Mouse (Mus musculus) frontal cortex, postnatal 36 days (tissue): Measurements from ENCODE around the gene BC055324.
"Not testable (repeated sequence)": the region's sequence is repeated elsewhere in the genome, so short reads cannot be mapped to it uniquely, and the experiment has no call there.

ENCODE experiments used
- DNase-seq, 2 experiments: peaks; one replicate each; pipeline ENCODE4 v3.0.0; 2022; ENCODE audit warnings: low spot score in 2 of 2

BC055324 gene

DNA sequence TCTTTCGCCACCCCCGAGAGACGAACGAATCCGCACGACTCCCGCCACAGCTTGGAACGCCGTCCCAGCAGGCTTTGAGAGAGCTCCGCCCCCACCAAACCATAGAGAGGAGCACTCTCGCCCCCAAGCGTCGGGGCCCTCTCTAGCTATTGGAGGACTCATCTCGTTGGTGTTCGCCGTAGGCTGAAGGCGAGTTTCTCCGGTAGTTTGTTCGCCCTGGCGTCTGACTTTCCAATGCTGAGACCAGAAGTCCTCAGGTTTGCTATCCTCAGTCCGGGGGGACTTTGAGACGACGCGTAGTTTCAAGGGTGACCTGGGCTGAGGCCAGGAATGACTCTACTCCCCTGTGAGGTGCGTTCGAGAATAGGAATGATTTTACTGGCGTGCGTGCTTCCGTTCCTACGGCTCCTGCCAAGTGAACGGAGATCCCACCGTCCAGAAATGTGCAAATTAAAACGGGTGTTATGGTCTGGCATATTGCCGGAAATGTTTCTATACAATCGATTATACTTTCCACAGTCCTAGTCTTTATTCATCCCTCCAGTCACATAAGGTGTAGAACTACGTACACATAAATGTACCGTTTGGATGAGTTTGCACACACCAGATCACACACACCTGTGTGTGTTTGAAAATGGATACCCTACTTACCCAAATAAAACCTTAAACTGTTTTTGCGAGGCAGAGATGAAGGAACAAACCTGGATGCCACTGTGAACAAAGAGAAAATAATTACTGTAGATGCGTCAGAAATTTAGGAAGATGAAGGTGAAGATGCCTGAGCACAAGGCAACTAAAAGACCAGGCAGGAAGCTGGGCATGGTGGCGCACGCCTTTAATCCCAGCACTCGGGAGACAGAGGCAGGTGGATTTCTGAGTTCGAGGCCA is at the start of gene BC055324, which contains the start of gene Mettl18:
Gene BC055324, minus strand, starts transcription at position 76 of the 888 bp plus-strand sequence.
Gene Mettl18, plus strand, starts transcription at position 169 of the 888 bp plus-strand sequence.
- DNase-seq, result peak; percentile 91 to 92

DNA sequence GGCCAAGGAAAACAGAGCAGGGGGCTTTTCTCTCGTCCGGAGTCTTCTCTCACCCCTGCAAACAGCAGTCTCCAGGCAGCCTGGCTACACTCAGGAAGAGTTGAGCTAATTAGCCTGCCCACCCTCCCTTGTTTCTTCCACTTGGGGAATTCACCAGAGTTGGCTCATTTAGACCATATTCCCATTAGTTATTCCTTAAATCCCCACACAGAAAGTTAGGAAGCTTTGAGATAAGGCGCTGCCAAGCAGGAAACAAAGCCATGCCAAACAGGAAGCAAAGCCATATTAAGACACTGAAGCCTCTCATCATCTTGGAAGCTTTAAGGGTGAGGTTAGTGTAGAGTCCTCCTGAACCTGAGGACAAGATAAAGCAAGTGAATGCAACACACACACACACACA is 49.0 kb upstream of the BC055324 start:
- DNase-seq, result no peak

DNA sequence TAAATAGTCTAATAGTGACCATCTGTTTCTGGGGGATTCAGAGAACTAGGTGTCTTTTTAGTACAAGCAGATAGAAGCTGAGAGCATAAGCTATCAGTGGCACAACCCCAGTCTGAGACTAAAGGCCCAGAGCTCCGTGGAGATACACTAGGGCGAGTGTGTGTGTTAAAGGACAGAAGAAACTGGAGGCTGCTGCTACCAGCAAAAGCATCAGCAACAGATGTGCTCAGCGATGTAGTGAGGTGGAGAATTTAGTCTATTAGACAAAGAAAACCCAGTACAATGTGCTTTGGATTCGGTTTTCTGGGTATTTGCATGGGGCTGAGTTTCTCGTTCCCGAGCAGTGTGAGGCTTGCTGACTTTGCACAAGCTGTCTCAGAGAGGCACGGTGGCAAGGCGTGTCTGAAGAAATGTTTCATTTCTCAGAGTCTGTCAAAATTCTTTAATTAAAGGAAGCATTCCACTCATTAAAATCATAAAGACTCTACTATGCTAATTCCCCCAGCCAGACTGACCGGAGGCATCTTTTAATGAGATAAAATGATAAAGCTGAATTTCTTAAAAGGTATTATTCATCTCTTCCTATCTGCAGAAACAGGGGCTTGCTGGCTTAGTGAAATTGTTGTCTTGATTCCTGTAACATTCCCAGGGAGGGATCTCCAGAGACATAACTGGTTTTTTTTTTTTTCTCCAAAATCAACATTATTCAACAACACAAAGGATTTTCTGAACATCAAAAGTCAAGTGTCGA is 46.0 kb upstream of the BC055324 start:
- DNase-seq, result no peak

DNA sequence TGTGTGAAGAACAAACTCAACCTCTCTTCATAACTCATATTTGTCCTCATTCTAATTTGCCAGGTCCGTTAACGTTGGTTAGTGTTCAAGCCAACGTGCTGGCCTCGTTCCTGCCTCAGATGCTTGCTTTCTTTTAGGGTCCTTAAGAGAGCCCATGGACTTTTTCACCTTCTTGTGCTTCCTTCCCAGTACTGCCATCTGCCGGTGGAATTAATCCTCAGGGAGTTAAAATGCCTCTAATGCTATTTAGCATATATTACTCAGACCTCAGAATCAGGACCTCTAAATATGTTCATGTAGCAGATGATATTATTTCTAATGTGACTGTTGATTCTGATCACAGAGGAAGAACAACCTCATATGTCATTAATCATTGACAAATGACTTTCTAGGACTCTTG is 32.8 kb upstream of the BC055324 start:
- DNase-seq, result peak in 1 of 2 experiments; percentile 3

DNA sequence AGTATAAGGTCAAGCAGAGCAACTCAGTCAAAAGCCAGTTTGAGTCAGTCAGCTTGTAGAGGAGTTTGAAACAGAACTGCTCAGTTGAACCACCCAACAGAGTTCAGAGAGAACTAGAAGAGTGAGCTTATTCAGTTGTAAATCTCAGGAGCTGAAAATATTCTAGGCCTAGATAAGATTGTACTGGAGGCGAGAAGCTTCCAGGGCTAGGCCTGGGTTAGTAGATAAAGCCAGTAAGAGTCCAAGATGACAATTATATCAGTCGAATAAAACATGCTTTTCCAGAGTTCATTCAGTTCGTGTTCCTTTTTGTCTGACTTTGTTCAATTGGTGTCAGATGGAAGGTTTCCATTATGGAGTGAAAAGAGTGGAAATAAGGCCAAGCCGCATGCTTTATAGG is 31.1 kb upstream of the BC055324 start:
- DNase-seq, result no peak

DNA sequence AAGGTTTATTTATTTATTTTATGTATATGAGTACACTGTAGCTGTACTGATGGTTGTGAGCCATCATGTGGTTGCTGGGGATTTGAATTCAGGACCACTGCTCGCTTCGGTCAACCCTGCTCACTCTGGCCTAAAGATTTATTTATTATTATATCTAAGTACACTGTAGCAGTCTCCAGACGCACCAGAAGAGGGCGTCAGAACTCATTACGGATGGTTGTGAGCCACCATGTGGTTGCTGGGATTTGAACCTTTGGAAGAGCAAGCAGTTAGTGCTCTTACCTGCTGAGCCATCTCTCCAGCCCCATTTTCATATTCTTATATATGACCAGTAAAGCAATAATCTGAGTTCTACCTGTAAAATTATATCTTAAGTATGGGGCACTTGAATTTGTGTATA is 27.5 kb upstream of the BC055324 start:
- DNase-seq, result not testable (repeated sequence)

DNA sequence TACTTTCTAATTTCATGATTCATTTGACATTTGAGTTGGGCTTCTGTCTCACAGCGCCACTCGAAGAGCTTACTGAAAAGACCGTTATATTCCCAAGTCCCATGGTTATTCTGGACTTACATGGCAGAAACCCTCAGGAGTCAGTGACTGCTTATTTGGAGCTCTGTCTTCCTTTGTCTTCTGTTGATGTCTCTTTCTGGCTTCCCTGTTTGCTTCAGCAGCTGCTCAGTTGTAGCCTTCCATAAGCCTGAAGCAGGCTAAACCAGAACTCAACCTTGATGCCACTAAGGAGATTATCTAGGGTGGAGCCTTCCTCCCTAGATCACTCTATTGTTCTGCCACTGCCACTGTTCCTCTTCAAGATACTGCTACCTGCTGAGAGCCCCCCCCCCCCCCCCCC is 26.1 kb upstream of the BC055324 start:
- not testable (repeated sequence) for DNase-seq

DNA sequence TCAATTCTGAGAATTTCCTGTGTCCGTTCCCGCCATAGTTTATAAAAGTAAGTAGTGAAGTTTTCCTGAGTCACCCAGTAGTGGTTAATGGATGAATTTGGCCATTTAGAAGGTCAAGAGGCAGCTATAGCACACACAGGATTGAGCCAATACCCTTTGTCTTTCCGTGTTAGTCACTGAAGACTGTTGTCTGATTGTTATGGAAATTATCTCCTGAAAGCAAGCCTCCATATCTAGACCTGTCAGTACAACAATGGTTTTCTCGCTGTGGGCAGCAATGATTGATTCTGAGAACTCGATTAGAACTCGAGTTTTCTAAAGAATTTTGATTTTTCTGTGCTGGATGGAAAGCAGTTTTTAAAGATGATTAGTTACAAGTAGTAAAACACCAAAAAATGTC is 25.2 kb upstream of the BC055324 start:
- DNase-seq, result no peak

DNA sequence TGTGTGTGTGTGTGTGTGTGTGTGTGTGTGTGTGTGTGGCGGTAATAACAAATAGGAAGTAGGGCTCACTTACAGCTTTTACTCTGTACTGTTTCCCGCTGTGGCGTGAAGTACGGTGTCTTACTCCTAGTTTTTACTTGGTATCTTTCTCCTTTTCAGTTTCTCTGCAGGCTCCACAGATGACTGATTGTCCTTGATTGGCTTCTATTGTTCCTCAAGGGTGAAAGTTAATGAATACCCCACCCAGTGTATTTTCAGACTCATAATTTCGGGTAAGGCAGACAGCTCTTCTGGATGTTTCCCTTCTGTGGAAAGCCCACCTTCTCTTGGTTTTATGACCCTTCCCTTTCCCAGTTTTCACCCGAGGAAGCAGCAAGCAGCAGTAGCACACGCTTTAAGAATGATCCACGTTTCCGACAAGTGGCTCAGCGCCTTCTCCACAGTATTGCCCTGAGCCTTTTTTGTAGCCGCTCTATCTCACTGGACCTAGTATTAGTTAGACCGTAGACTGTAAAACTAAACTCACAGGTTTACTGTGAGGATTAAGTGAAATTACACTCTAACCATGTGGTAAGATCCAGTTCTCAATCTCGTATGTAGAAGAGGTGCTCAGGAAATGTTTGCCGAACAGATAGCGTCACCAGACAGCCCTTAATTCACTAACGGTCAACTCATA is 23.8 kb upstream of the BC055324 start:
- DNase-seq, result no peak

DNA sequence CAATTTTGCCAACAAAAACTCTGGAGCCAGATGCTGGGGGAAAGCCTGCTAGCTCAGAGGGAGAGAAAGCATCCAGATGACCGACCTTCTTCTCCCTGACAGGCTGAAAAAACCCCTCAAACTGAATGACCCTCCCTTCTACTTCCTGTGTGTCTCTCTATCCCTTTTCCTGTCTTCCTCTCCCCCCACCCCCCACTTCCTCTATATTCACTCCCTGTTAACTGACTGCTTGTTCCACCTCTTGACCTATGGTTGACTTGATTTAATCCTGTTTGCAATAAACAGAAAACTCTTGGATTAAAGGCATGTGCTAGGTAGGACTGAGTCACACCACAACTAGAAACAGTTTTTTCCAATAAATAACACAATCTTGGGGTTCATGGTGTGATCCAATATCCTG is 20.0 kb upstream of the BC055324 start:
- no peak for DNase-seq

DNA sequence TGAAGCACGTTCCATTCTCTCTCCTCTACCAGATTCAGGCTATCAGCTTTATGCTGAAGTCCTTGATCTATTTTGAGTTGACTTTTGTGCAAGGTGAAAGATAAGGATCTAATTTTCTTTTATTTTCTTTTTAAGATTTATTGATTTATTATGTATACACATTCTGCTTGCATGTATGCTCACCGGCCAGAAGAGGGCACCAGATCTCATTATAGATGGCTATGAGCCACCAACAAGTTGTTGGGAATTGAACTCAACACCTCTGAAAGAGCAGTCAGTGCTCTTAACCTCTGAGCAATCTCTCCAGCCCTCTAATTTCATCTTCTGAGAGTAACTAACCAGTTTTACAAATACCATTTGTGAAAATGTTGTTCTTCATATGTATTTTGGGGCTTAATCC is 14.6 kb upstream of the BC055324 start:
- DNase-seq, result peak in 1 of 2 experiments; percentile 1

DNA sequence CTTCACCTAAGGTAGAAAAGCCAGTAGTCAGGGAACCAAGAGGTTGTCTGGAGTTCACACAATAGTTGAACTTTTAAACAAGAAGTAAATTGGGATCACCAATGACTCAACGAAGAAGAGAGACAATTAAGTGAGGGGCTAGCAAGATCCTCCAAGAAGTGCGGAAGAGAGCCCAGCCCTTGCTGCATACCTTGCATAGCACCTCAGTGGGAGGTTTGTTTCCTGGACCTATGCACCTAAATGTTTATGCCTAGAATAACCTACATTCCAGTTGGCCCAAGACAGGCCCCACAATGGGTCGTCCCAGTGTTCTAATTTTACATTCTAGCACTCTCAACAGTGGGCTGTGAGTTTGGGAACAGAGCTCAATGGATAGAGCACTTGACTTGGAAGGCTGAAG is 9.7 kb upstream of the BC055324 start:
- no peak for DNase-seq

DNA sequence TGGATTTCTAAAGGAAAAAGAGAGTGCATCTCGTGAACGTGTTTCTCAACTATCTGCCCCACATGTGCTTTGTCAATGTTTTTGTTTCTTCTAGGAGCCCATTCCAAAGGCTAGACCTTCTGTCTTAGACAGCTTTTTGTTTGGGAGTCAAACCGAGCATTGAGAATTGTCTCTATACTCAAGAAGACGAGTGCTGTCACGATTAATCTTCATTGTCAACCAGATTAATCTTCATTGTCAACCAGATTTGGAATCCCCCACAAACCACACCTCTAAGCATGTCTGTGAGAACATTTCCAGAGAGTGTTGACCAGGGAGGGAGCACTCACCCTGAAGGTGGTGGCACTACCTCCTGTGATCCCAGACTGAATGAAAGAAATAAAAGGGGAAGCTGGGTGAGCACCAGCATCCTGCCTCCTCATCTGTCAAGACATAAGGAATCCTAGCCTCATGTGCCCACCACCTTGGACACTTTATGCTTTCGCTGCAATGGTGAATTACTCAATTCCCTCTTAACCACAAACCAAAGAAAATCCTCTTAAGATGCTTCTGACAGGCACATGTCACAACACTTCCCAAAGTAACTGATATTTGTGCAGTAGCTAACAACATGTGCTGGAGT is 7.3 kb upstream of the BC055324 start:
- no peak for DNase-seq

DNA sequence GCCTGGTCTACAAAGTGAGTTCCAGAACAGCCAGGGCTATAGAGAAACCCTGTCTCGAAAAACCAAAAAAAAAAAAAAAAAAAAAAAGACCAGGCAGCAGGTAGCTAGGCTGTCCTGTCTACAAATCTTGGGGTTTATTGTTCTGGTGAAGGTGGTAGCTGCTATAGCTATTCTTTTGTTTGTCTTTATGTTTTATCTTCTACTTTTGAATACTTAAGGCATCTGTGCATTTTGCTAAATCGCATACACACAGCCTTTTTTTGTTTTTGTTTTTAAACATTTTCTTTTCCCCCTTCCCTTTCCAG is 965 bp upstream of the BC055324 start:
- no peak for DNase-seq

DNA sequence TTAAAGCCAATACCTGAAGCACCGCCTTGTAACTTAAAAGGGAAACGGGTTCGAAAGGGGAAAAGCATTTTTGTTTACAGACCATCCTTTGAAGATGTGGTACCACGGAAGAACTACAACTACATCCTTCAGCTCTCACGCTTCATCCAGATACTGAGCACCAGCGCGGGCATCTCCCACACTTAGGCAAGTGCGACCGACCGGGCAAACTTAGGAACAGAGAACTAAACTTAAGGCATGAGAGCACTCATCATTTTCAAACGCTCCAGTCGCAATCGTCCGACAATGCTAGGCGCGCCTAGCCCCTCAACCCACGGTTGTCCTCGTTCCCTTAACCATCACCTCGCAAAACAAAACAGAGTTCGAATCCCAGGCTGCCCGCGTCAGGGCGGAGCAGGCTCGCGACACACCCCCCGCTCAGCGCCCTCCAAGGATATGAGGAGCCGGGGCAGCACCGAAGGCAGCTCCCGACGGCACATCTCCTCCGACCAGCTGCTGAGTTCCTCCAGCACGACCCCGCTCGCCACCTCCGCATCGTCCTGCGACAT is 349 bp downstream of the BC055324 start:
- DNase-seq, result no peak

DNA sequence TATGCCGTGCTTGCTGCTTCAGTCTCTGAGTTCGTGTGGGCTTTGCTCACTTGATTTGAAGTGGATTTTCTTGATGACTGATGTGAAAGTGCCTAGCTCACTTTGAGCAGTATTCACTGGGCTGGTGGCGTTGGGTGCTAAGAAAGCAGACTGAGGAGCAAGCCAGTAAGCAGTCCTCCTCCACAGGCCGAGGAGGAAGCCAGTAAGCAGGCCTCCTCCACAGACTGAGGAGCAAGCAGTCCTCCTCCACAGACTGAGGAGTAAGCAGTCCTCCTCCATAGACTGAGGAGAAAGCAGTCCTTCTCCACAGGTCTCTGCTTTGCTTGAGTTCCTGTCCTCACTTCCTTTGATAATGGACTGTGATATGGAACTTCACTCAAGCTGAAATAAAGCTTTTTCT is 2.2 kb downstream of the BC055324 start:
- DNase-seq, result no peak

DNA sequence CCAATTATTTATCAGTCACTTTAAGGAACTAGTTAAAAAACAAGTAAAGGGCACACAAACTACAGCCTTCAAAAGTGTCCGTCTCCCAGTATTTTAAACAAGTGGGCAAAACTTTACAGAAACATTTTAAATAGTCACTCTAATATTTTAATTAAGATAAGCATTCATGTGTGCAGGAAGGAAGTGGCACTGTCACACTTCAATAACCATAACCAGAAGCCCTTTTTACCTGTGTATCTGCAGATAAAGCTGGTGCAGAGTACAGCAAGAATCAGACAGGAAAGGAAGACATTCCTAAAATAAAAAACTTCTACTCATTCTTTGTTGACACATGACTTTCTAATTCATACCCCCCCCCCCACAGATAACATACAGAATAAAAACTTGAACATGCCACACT is 18.1 kb downstream of the BC055324 start:
- DNase-seq, result no peak

DNA sequence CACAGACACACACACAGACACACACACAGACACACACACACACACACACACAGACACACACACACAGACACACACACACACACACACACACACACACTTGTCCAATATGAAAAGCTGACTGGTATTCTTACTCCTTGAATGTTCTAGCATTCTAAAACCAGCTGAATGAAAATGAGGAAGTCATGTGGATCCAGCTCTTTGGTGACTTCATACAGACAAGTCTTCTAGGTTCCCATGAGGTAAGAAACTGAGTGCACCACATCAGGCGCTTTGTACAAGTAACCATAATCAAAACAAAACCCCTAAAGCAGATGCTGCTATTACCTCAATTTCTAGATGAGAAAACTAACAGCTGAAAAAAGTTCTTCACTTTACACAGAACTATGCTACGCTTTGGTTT is 19.5 kb downstream of the BC055324 start:
- DNase-seq, result no peak

DNA sequence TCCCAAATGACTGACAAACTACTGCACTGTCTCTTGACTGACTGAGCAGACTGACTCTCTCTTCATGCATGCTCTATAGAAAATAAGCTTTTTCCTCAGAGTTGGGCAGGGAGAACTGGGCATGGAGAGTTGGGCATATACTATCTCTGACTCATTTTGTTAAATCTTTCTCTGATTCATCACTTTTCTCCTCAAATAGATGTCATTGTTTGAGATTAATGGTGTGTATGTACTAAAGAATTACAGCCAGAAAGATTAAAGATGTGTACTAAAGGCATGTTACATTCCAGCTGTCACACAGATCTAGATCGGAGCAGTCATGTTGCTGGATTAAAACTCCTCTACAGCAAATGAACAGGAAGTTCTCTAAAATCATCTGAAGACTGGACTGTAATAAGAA is 20.1 kb downstream of the BC055324 start:
- no peak for DNase-seq

DNA sequence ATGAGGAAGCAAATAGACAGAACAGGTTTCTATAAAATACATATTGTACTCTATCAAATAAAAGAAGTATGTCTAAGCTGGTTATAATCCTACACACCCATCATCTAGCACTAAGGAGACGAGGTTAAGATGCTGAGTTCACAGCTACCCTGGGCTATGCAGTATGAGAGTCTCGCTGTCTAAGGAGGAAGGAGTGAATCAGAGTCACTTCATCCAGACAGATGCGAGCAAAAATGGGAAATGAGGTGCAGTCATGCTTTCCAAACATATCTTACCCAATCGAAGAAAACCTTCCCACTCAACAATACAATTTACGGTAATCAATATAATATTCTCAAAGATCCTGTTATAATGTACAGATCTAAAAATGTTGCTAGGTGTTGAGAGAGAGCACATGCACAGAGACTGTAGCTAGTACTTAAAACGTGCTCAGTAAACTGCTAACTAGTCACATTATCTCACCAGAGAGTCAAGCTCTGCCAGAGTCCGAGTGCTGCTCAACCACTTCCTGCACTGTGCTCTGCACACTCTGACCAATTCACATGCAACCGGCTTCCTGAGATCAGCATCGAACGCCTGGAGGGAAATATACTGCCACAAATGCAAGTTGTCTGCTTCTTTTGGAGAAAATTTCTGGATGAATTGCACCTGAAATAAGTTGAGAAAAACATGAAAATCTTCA is 30.4 kb downstream of the BC055324 start:
- no peak for DNase-seq

DNA sequence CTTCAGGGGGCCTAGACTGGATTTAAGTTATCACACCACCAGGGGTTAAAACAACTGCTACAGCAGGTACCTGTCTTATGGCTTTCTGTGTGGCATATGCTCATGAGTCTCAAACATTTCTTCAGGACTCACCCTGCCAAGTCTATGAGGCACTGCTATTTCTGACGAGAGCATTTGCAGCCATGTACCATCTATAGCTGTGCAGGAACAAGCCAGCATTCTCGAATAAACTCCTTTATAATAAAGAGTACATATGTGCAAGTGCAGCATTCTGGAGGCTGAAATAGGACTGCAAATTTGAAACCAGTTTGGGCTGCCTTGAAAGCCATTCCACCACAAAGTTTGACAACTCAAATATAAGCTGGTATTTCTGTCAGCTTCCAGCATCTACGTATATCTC is 36.6 kb downstream of the BC055324 start:
- peak in 1 of 2 experiments; percentile 46 for DNase-seq
